Mouse (Mus musculus): ENCODE measurements at regions not wholly inside any gene's neighbourhood (a gene's known extent, or its start where the extent isn't known, plus 50 kb on each side); places are given as distances from the start of the nearest gene placed in this dataset.

- Histone ChIP-seq H3K4me1 (ENCODE audit: insufficient read depth) (peaks cover 2% of the 10 kb centered on the region; the same call in 1 of the 2 replicates), H3K4me3 (ENCODE audit: low read depth, low read length) (no peak overlapping the region), H3K9me3 (ENCODE audit: low read length) (no peaks in the 10 kb centered on the region), H3K27me3 (ENCODE audit: insufficient read depth, low read length) (no peaks in the 10 kb centered on the region), H3K9ac (replicated peaks) (no peak overlapping the region), H3K4me2 (ENCODE audit: low read depth, low read length) (no peak overlapping the region), H3K36me3 (replicated peaks; ENCODE audit: insufficient read depth, low read length) (no peaks in the 10 kb centered on the region), H3K27ac (ENCODE audit: low read depth) (no peak overlapping the region)
- ATAC-seq = no peak
- 61% methylated on average over 5 of the region's 5 CpGs for WGBS (ENCODE audit: insufficient replicate concordance)
- TF ChIP-seq EP300 (IDR thresholded peaks at IDR 0.05; ENCODE audit: low read depth) (no peak), CTCF (IDR thresholded peaks at IDR 0.05; ENCODE audit: low read depth) (no peak)
- no peak for DNase-seq
These were observed 123.5 kb upstream of the Rreb1 start for GRCm38 (mm10) chr13:37654651-37655050.

DNA sequence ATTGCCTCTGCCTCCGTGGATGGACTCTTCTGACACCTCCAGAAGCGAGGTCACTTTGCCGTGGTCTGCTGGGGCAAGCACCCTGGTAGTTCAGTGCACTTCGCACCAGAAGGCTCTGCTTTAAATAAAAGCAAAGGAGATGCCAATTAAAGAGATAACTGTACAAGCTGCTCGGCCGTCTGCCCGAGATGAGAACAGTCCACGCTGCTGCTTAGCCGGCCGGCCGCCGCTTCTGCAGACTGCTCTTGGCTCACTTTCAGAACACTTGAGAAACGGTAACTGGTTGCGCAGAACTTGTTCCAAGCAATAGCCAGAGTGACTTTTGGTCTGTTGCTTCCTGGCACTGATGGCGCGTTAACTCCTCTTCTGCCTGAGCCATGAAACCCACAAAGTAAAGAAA lies 121.0 kb upstream of the Rreb1 start:
- H3K9me3 ChIP-seq (ENCODE audit: low read length) = no peaks in the 10 kb centered on the region
- H3K4me3 ChIP-seq (ENCODE audit: low read depth, low read length) = no peak overlapping the region
- ATAC-seq (no peak), DNase-seq (peak; percentile 58)
- peak overlapping the region; percentile 55 for H3K4me2 ChIP-seq (ENCODE audit: low read depth, low read length)
- H3K36me3 ChIP-seq (replicated peaks; ENCODE audit: insufficient read depth, low read length) = no peaks in the 10 kb centered on the region
- no peak overlapping the region for H3K9ac ChIP-seq (replicated peaks)
- 42% methylated on average over 16 of the region's 16 CpGs for WGBS (ENCODE audit: insufficient replicate concordance)
- no peaks in the 10 kb centered on the region for H3K27me3 ChIP-seq (ENCODE audit: insufficient read depth, low read length)
- peaks cover 5% of the 10 kb centered on the region; the same call in 1 of the 2 replicates for H3K4me1 ChIP-seq (ENCODE audit: insufficient read depth)
- H3K27ac ChIP-seq (ENCODE audit: low read depth) = peak overlapping the region; percentile 65
- no peak for TF ChIP-seq CTCF (IDR thresholded peaks at IDR 0.05; ENCODE audit: low read depth)
- TF ChIP-seq EP300 (IDR thresholded peaks at IDR 0.05; ENCODE audit: low read depth) = no peak

DNA sequence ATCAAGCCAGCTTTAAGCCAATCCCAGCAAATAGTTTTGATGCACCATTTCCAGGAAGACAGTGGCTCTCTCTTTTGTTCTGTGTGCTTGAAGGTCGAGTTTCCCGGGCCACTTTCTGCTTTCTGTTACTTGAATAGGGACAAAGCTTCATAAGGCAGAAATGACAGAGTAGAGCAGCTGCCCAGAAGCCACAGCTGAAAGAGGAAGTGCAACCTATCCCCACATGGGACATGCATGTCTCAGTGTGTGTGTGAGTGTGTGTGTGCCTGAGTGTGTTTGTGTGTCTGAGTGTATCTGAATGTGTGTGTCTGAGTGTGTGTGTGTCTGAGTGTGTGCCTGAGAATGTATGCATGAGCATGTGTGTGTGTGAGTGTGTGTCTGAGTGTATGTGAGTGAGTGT lies 120.2 kb upstream of the Rreb1 start:
- no peak overlapping the region for H3K4me3 ChIP-seq (ENCODE audit: low read depth, low read length)
- no peak for TF ChIP-seq EP300 (IDR thresholded peaks at IDR 0.05; ENCODE audit: low read depth)
- TF ChIP-seq CTCF (IDR thresholded peaks at IDR 0.05; ENCODE audit: low read depth) = no peak
- peak overlapping the region; percentile 74 for H3K27ac ChIP-seq (ENCODE audit: low read depth)
- ATAC-seq (peak; percentile 71), DNase-seq (peak; percentile 44)
- no peaks in the 10 kb centered on the region for H3K36me3 ChIP-seq (replicated peaks; ENCODE audit: insufficient read depth, low read length)
- no peak overlapping the region for H3K9ac ChIP-seq (replicated peaks)
- H3K4me2 ChIP-seq (ENCODE audit: low read depth, low read length) = peak overlapping the region; percentile 27; the same call in 1 of the 2 replicates
- no peaks in the 10 kb centered on the region for H3K9me3 ChIP-seq (ENCODE audit: low read length)
- 6% methylated on average over 2 of the region's 2 CpGs for WGBS (ENCODE audit: insufficient replicate concordance)
- H3K4me1 ChIP-seq (ENCODE audit: insufficient read depth) = peaks cover 5% of the 10 kb centered on the region; the same call in 1 of the 2 replicates
- H3K27me3 ChIP-seq (ENCODE audit: insufficient read depth, low read length) = no peaks in the 10 kb centered on the region

DNA sequence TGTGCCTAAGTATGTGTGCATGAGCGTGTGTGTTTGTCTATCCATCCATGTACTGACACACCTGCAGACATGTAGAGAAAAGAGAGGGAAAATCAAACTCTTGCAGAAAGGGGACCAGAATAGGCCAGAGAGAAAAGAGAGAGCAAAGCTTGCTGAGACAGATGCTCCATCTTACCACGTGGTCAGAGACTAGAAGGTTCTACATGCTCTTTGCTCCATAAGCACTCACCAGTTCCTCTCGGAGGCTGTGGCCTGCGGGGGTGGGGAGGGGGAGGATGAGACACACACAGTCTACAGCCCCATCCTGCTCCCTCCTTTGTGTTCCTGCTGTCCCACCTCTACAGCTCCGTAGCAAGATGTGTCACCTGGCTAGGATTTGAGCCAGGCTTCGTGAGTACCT lies 119.7 kb upstream of the Rreb1 start:
- Histone ChIP-seq H3K27me3 (ENCODE audit: insufficient read depth, low read length) (no peaks in the 10 kb centered on the region), H3K4me3 (ENCODE audit: low read depth, low read length) (no peak overlapping the region), H3K4me2 (ENCODE audit: low read depth, low read length) (no peak overlapping the region), H3K4me1 (ENCODE audit: insufficient read depth) (peaks cover 5% of the 10 kb centered on the region; the same call in 1 of the 2 replicates), H3K9me3 (ENCODE audit: low read length) (no peaks in the 10 kb centered on the region), H3K36me3 (replicated peaks; ENCODE audit: insufficient read depth, low read length) (no peaks in the 10 kb centered on the region), H3K27ac (ENCODE audit: low read depth) (no peak overlapping the region), H3K9ac (replicated peaks) (no peak overlapping the region)
- WGBS (ENCODE audit: insufficient replicate concordance) = 64% methylated on average over 6 of the region's 6 CpGs
- TF ChIP-seq CTCF (IDR thresholded peaks at IDR 0.05; ENCODE audit: low read depth) (no peak), EP300 (IDR thresholded peaks at IDR 0.05; ENCODE audit: low read depth) (no peak)
- DNase-seq = no peak
- peak; percentile 47; the same call in 1 of the 2 replicates for ATAC-seq

- Histone ChIP-seq H3K9ac (replicated peaks) (no peak overlapping the region), H3K27me3 (ENCODE audit: insufficient read depth, low read length) (no peaks in the 10 kb centered on the region), H3K4me3 (ENCODE audit: low read depth, low read length) (no peak overlapping the region), H3K9me3 (ENCODE audit: low read length) (no peaks in the 10 kb centered on the region), H3K27ac (ENCODE audit: low read depth) (no peak overlapping the region), H3K4me2 (ENCODE audit: low read depth, low read length) (no peak overlapping the region), H3K4me1 (ENCODE audit: insufficient read depth) (peaks cover 7% of the 10 kb centered on the region), H3K36me3 (replicated peaks; ENCODE audit: insufficient read depth, low read length) (no peaks in the 10 kb centered on the region)
- ATAC-seq (no peak), DNase-seq (no peak)
- 49% methylated on average over 4 of the region's 4 CpGs for WGBS (ENCODE audit: insufficient replicate concordance)
- TF ChIP-seq CTCF (IDR thresholded peaks at IDR 0.05; ENCODE audit: low read depth) (no peak), EP300 (IDR thresholded peaks at IDR 0.05; ENCODE audit: low read depth) (no peak)
These were observed 118.1 kb upstream of the Rreb1 start for GRCm38 (mm10) chr13:37660083-37660482.

- peaks cover 12% of the 10 kb centered on the region for H3K4me1 ChIP-seq (ENCODE audit: insufficient read depth)
- DNase-seq (no peak), ATAC-seq (no peak)
- no peak overlapping the region for H3K27ac ChIP-seq (ENCODE audit: low read depth)
- no peak overlapping the region for H3K9ac ChIP-seq (replicated peaks)
- TF ChIP-seq CTCF (IDR thresholded peaks at IDR 0.05; ENCODE audit: low read depth) = no peak
- no peak for TF ChIP-seq EP300 (IDR thresholded peaks at IDR 0.05; ENCODE audit: low read depth)
- H3K27me3 ChIP-seq (ENCODE audit: insufficient read depth, low read length) = no peaks in the 10 kb centered on the region
- no peaks in the 10 kb centered on the region for H3K36me3 ChIP-seq (replicated peaks; ENCODE audit: insufficient read depth, low read length)
- H3K4me3 ChIP-seq (ENCODE audit: low read depth, low read length) = no peak overlapping the region
- H3K9me3 ChIP-seq (ENCODE audit: low read length) = no peaks in the 10 kb centered on the region
- no peak overlapping the region for H3K4me2 ChIP-seq (ENCODE audit: low read depth, low read length)
These were observed 117.5 kb upstream of the Rreb1 start for GRCm38 (mm10) chr13:37660668-37661067.

- H3K36me3 ChIP-seq (replicated peaks; ENCODE audit: insufficient read depth, low read length) = no peaks in the 10 kb centered on the region
- H3K9ac ChIP-seq (replicated peaks) = no peak overlapping the region
- TF ChIP-seq EP300 (IDR thresholded peaks at IDR 0.05; ENCODE audit: low read depth) = no peak
- no peak for TF ChIP-seq CTCF (IDR thresholded peaks at IDR 0.05; ENCODE audit: low read depth)
- no peaks in the 10 kb centered on the region for H3K27me3 ChIP-seq (ENCODE audit: insufficient read depth, low read length)
- WGBS (ENCODE audit: insufficient replicate concordance) = 73% methylated on average over 2 of the region's 2 CpGs
- H3K9me3 ChIP-seq (ENCODE audit: low read length) = no peaks in the 10 kb centered on the region
- no peak overlapping the region for H3K4me2 ChIP-seq (ENCODE audit: low read depth, low read length)
- ATAC-seq = no peak
- H3K27ac ChIP-seq (ENCODE audit: low read depth) = no peak overlapping the region
- H3K4me1 ChIP-seq (ENCODE audit: insufficient read depth) = peaks cover 25% of the 10 kb centered on the region
- DNase-seq = no peak
- H3K4me3 ChIP-seq (ENCODE audit: low read depth, low read length) = no peak overlapping the region
These were observed 114.1 kb upstream of the Rreb1 start for GRCm38 (mm10) chr13:37664116-37664515.
